Mouse (Mus musculus) stomach, postnatal 0 days (tissue): ENCODE data around the gene Fibcd1.

Experiments
- CTCF ChIP-seq: IDR thresholded peaks from 2 replicates; pipeline ENCODE4 v1.5.1; 2016; ENCODE audit warnings: antibody characterized with exemption, low read depth, mild to moderate bottlenecking, moderate library complexity
- EP300 ChIP-seq: optimal IDR thresholded peaks from 2 replicates; pipeline ENCODE3; 2016; ENCODE audit warnings: antibody characterized with exemption

DNA sequence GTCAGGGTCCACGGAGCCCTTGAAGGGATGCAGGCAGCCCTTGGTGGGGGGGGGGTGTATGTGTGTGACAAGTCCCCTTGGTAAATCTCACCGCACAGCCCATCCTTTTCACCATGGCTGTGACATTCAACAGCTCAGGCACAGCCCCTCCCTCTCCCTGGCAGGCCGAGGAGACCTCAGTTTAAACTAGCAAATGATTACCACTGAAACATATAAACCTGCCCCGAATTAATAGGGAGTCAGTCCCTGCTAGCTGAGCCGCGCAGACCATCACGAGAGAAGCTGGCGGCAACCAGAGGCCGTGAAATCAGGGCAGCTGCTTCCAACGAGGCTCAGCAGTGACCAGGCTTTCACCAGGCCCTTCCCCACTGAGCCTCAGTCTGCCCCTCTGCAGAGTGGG is 9.7 kb downstream of the Fibcd1 start:
- no peak for TF ChIP-seq CTCF
- TF ChIP-seq EP300: no peak
